Mouse (Mus musculus) limb, embryonic 11.5 days (tissue): ENCODE measurements around the gene Dpyd. TPM values are rescaled to one million over a fixed set of nuclear protein-coding genes. Genes with fewer than 3 reads are reported as not detected.

Source experiments
- ATAC-seq: fragments of 200-750 bp; cut with Nextera tagmentation; 2 replicates; pipeline ENCODE4 v1.8.0; 2017; ENCODE audit warnings: low read depth; ENCODE audit not compliant: insufficient number of reproducible peaks, low FRiP score, low TSS enrichment
- DNase-seq: peaks from one replicate; pipeline ENCODE4 v3.0.0-alpha.2; 2015; ENCODE audit warnings: low spot score
- H3K27ac ChIP-seq: fragments of 300-500 bp; sonication (generic); replicated peaks from 2 replicates; pipeline ENCODE4 v1.5.1; 2014; ENCODE audit warnings: low read depth, mild to moderate bottlenecking, low read length
- H3K27me3 ChIP-seq: fragments of 300-500 bp; sonication (generic); 2 replicates; pipeline ENCODE4 v1.6.1; 2014; ENCODE audit warnings: mild to moderate bottlenecking, low read length, mixed read lengths; ENCODE audit not compliant: control insufficient read depth, insufficient read depth
- H3K36me3 ChIP-seq: fragments of 300-500 bp; sonication (generic); 2 replicates; pipeline ENCODE4 v1.6.1; 2014; ENCODE audit warnings: mild to moderate bottlenecking, low read length, moderate library complexity, mixed read lengths; ENCODE audit not compliant: control insufficient read depth, insufficient read depth
- H3K4me1 ChIP-seq: fragments of 300-500 bp; sonication (generic); 2 replicates; pipeline ENCODE4 v1.6.1; 2014; ENCODE audit warnings: low read length, mixed read lengths; ENCODE audit not compliant: control insufficient read depth, insufficient read depth
- H3K4me2 ChIP-seq: fragments of 300-500 bp; sonication (generic); 2 replicates; pipeline ENCODE4 v1.6.1; 2014; ENCODE audit warnings: low read depth, mild to moderate bottlenecking, moderate library complexity; ENCODE audit not compliant: severe bottlenecking
- H3K4me3 ChIP-seq: fragments of 300-500 bp; sonication (generic); 2 replicates; pipeline ENCODE4 v1.5.1; 2014; ENCODE audit warnings: low read depth, low read length
- H3K9ac ChIP-seq: fragments of 300-500 bp; sonication (generic); 2 replicates; pipeline ENCODE4 v1.6.1; 2014; ENCODE audit warnings: mild to moderate bottlenecking, low read length
- H3K9me3 ChIP-seq: fragments of 300-500 bp; sonication (generic); 2 replicates; pipeline ENCODE4 v1.6.1; 2016; ENCODE audit warnings: low read length; ENCODE audit not compliant: control insufficient read depth
- WGBS: fragments of 180-500 bp; shearing (Covaris S2); extraction: QIAGEN DNeasy Blood & Tissue Kit; methylation state at CpG from one replicate; pipeline ENCODE4 v1.1.7; 2014; 5-methylcytosine and 5-hydroxymethylcytosine counted together
- polyA plus RNA-seq: library from polyadenylated mRNA; unstranded; fragments of >200 nt; fragmentation: Nextera tagmentation; extraction: Ambion mirVana; gene quantifications from 2 replicates; pipeline ENCODE4 v1.2.1, GENCODE M21; 2014

Gene Dpyd
- polyA plus RNA-seq, 1 experiment from 2014 or later: 7.4 TPM

GRCm38 (mm10) chr3:118756099-118756498, 194.2 kb downstream of the Dpyd start:
- ATAC-seq (no peak), DNase-seq (no peak)
- H3K9ac ChIP-seq: no peak overlapping the region
- no peaks in the 10 kb centered on the region for H3K36me3 ChIP-seq
- WGBS: 62% methylated on average over 1 of the region's 1 CpGs
- H3K4me3 ChIP-seq: no peak overlapping the region
- H3K4me2 ChIP-seq: no peak overlapping the region
- H3K4me1 ChIP-seq: no peaks in the 10 kb centered on the region
- no peaks in the 10 kb centered on the region for H3K27me3 ChIP-seq
- H3K9me3 ChIP-seq: no peaks in the 10 kb centered on the region
- H3K27ac ChIP-seq: no peak overlapping the region

GRCm38 (mm10) chr3:118812885-118813284, 251.0 kb downstream of the Dpyd start:
- Histone ChIP-seq H3K4me3 (no peak overlapping the region), H3K27ac (no peak overlapping the region), H3K9ac (no peak overlapping the region), H3K36me3 (no peaks in the 10 kb centered on the region), H3K4me1 (no peaks in the 10 kb centered on the region), H3K9me3 (no peaks in the 10 kb centered on the region), H3K4me2 (no peak overlapping the region), H3K27me3 (no peaks in the 10 kb centered on the region)
- ATAC-seq: no peak
- DNase-seq: no peak
- WGBS: 67% methylated on average over 1 of the region's 1 CpGs

GRCm38 (mm10) chr3:118850613-118851527, 288.9 kb downstream of the Dpyd start:
- no peaks in the 10 kb centered on the region for H3K9me3 ChIP-seq
- ATAC-seq (no peak), DNase-seq (no peak)
- H3K4me1 ChIP-seq: no peaks in the 10 kb centered on the region
- WGBS: 62% methylated on average over 4 of the region's 4 CpGs
- no peak overlapping the region for H3K27ac ChIP-seq
- H3K4me3 ChIP-seq: no peak overlapping the region
- no peaks in the 10 kb centered on the region for H3K27me3 ChIP-seq
- H3K36me3 ChIP-seq: no peaks in the 10 kb centered on the region
- no peak overlapping the region for H3K9ac ChIP-seq
- no peak overlapping the region for H3K4me2 ChIP-seq

- H3K9ac ChIP-seq: no peak overlapping the region
- H3K4me1 ChIP-seq: no peaks in the 10 kb centered on the region
- H3K36me3 ChIP-seq: no peaks in the 10 kb centered on the region
- H3K9me3 ChIP-seq: no peaks in the 10 kb centered on the region
- H3K27me3 ChIP-seq: no peaks in the 10 kb centered on the region
- DNase-seq (no peak), ATAC-seq (no peak)
- no peak overlapping the region for H3K27ac ChIP-seq
- H3K4me3 ChIP-seq: no peak overlapping the region
- 86% methylated on average over 5 of the region's 5 CpGs for WGBS
- no peak overlapping the region for H3K4me2 ChIP-seq
These were observed 290.8 kb downstream of the Dpyd start for GRCm38 (mm10) chr3:118852711-118853110.

- no peak overlapping the region for H3K9ac ChIP-seq
- WGBS: 69% methylated on average over 7 of the region's 7 CpGs
- H3K27ac ChIP-seq: no peak overlapping the region
- no peaks in the 10 kb centered on the region for H3K9me3 ChIP-seq
- no peak overlapping the region for H3K4me3 ChIP-seq
- no peaks in the 10 kb centered on the region for H3K4me1 ChIP-seq
- H3K27me3 ChIP-seq: no peaks in the 10 kb centered on the region
- H3K36me3 ChIP-seq: no peaks in the 10 kb centered on the region
- H3K4me2 ChIP-seq: no peak overlapping the region
- ATAC-seq: no peak
- DNase-seq: no peak
These were observed 293.5 kb downstream of the Dpyd start for GRCm38 (mm10) chr3:118855411-118855810.

DNA sequence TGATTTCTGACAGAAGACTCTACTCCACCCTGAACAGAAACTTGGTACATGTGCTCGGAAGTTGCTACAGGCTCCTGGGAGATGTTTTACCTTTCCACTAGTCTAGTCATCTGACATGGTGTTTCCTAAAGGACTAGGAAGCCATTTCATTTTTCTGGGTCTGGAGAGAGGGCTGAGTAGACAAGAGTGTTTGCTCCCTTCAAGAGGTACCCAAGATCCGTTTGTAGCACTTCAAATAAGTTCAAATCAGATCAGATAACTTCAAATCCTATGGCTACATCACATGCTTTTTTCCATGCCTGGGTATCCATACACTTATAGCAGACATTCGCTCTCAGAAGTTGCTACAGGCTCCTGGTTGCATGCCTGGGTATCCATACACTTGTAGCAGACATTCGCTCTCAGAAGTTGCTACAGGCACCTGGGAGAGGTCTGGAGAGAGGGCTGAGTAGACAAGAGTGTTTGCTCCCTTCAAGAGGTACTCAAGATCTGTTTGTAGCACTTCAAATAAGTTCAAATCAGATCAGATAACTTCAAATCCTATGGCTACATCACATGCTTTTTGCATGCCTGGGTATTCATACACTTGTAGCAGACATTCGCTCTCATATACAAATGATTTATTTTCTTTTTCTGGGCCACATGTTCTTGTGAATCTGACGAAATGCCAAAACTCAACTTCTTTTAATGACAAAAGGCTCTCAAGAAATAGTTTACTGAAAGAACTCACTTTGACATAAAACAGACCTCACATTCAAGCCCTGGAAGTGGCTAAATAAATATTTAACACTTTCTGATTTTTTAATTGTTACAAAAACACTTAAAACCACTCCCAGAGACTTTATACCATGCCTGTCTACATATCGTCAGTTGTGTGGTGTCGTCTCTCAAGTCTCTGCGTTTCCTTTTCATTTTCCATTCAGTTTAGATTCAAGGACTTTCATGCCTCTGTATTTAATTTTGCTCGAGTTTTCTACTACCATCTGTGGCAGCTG, 307.5 kb downstream of the Dpyd start:
- H3K9ac ChIP-seq: no peak overlapping the region
- H3K9me3 ChIP-seq: no peaks in the 10 kb centered on the region
- no peak for DNase-seq
- H3K4me2 ChIP-seq: no peak overlapping the region
- H3K27me3 ChIP-seq: no peaks in the 10 kb centered on the region
- no peak overlapping the region for H3K27ac ChIP-seq
- 83% methylated on average over 10 of the region's 10 CpGs for WGBS
- no peak for ATAC-seq
- no peak overlapping the region for H3K4me3 ChIP-seq
- H3K4me1 ChIP-seq: no peaks in the 10 kb centered on the region
- no peaks in the 10 kb centered on the region for H3K36me3 ChIP-seq

DNA sequence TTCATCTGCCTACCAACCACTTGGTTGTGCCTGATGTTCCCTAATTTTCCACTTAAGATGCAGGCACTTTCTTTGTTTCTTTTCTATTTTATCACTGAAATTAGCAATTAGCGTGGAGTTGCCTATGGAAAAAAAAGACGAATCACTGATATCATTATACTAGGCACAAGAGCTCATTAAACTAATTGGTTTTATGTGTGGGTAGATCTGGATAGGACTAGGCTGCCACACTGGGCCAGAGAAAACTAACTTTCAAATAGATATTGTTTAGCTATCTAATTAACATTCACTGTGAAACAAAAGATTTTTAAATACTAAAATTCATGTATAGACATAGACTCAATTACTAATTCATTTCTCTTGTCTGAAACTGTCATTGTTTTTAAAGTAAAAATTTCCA, 313.9 kb downstream of the Dpyd start:
- H3K4me3 ChIP-seq: no peak overlapping the region
- no peak overlapping the region for H3K4me2 ChIP-seq
- ATAC-seq (no peak), DNase-seq (no peak)
- no peaks in the 10 kb centered on the region for H3K9me3 ChIP-seq
- WGBS: 75% methylated on average over 2 of the region's 2 CpGs
- no peaks in the 10 kb centered on the region for H3K27me3 ChIP-seq
- no peak overlapping the region for H3K9ac ChIP-seq
- H3K4me1 ChIP-seq: no peaks in the 10 kb centered on the region
- no peak overlapping the region for H3K27ac ChIP-seq
- H3K36me3 ChIP-seq: no peaks in the 10 kb centered on the region

GRCm38 (mm10) chr3:118899036-118899435, 337.1 kb downstream of the Dpyd start:
- DNase-seq: no peak
- Histone ChIP-seq H3K4me1 (no peaks in the 10 kb centered on the region), H3K27me3 (no peaks in the 10 kb centered on the region), H3K9ac (no peak overlapping the region), H3K4me2 (no peak overlapping the region), H3K27ac (no peak overlapping the region), H3K9me3 (no peaks in the 10 kb centered on the region), H3K36me3 (no peaks in the 10 kb centered on the region), H3K4me3 (no peak overlapping the region)
- ATAC-seq: no peak
- WGBS: 90% methylated on average over 11 of the region's 11 CpGs
